Mouse (Mus musculus) embryo, embryonic 11.5 days (tissue): ENCODE results near the gene Exosc3.
"Not testable (repeated sequence)": the region's sequence is repeated elsewhere in the genome, so short reads cannot be mapped to it uniquely, and the experiment has no call there.

ENCODE experiments used
- DNase-seq: peaks from one replicate; pipeline ENCODE4 v3.0.0-alpha.2; 2012; ENCODE audit warnings: low read depth, low spot score

Gene Exosc3

GRCm38 (mm10) chr4:45342286-45343155 lies at the start of gene Exosc3:
Gene Exosc3, minus strand, starts transcription at chr4:45342732.
- DNase-seq: peak; percentile 31

DNA sequence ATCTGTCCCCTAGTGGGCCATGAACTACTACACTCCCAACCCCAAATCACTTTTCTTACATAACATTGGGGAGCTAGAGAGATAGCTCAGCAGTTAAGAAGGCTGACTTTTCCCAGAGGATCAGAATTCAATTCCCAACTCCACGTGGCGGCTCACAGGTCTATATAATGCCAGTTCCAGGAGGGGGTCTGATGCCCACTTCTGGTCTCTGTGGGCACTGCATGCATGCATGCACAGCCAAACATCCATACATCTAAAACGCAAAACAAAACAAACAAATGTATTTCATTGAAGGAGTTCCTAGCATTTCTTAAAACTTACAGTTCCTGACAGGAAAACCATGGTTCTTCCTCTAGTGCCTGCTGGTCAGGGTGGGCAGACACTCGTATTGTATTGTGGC lies 49.6 kb upstream of the Exosc3 start:
- no peak for DNase-seq

DNA sequence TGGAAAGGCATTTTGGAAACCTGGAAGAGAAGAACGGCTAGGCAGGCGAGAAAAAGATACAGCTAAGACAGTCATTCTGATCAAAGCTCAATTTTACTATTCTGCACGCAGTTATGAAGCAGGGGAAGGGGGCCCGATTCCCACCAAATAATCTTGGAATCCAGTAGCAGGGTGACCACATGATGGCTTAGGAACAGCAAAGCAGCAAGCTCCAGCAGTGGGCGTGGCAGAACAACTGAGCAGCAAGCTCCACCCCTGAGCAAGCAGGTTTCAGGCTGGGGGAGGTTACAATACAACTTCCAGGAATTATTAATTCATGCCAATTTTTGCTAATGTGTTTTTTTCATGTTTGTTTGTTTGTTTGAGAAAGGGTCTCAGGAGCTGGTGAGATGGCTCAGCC lies 44.8 kb upstream of the Exosc3 start:
- DNase-seq: not testable (repeated sequence)

DNA sequence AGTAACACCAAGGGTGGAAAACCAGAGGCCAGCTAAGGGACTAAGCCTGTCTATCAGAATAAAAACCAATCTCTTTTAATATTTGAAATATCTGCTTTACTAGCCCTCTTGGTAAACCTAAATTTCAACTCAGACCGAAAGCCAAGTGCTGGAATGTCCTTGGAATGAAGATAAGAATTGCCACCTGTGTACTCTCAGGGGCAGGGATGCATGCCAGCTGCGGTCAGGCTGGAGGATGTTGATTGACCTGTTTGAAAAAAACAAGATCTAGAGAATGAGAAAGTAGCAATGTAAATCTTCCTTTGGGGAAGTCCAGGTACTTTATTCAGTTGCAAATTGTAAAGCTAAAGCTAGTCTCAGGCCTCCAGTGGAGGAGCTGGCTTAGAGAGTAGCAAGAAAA lies 39.6 kb upstream of the Exosc3 start:
- not testable (repeated sequence) for DNase-seq

DNA sequence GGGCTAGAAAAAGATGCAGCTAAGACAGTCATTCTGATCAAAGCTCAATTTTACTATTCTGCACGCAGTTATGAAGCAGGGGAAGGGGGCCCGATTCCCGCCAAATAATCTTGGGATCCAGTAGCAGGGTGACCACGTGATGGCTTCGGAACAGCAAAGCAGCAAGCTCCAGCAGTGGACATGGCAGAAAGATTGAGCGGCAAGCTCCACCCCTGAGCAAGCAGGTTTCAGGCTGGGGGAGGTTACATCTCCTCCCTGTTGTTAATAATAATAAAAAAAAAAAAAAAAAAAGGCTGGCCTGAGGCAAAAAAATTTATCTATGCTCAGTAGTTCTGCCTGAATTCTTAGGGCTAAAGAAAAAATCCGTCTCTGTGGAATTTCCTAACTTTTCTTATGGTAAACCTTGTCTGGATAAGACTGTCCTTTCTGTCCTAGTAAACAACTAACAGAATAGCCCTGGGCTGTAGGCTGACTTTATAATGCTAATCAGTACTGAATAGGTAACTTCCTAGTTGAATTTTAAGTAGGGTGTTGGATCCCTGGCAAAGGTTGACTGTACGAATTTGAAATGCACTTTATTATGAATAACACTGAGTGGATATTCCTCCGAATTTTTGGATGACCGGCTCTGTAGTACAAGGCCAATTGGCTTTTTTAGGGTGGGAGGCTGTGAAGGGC lies 38.5 kb upstream of the Exosc3 start:
- not testable (repeated sequence) for DNase-seq

GRCm38 (mm10) chr4:45376573-45376972 lies 34.0 kb upstream of the Exosc3 start:
- no peak for DNase-seq

- no peak for DNase-seq
Observed at GRCm38 (mm10) chr4:45374879-45375278, 32.3 kb upstream of the Exosc3 start.

GRCm38 (mm10) chr4:45371261-45371660 lies 28.7 kb upstream of the Exosc3 start:
- DNase-seq: no peak

DNA sequence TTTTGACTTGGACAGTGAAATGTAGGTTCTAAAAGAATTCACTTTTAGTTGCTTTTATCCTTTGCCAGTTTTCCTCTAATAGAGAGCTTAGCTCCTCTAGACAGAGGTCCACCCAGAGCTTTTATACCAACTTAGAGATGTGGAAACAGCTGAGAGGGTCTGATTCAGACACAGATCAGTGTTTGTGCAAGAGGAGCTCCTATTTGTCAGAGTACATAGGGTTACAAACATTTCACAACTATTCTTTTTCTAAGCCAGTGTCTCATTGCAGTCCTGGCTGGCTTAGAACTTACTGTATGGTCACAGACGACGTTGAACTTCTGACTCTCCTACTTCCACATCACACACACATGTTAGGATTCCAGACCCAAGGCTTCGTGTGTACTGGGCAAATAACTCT lies 14.1 kb upstream of the Exosc3 start:
- DNase-seq: no peak

- DNase-seq: peak; percentile 86
Observed at GRCm38 (mm10) chr4:45341669-45342249, 773 bp downstream of the Exosc3 start, which contains the start of gene Dcaf10. Gene Dcaf10, plus strand, starts transcription at chr4:45342101.

DNA sequence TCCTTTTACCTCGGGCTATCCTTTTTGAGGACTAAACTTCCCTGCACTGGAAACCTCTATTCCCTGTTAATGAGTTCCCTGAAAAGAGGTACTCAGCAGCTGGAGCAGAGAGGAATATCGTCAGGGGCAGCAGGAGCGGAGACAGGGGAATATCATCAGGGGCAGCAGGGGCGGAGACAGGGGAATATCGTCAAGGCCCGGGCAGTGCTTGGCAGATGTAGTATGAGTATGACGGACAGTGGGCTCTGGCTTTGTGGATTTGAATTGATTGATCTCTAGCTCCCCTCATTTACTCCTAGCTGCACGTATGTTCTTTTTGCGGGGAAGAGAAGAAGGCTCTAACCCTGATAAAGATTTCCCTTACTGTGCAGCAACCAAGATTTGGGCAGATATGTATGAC lies 1.3 kb downstream of the Exosc3 start:
- DNase-seq: no peak

DNA sequence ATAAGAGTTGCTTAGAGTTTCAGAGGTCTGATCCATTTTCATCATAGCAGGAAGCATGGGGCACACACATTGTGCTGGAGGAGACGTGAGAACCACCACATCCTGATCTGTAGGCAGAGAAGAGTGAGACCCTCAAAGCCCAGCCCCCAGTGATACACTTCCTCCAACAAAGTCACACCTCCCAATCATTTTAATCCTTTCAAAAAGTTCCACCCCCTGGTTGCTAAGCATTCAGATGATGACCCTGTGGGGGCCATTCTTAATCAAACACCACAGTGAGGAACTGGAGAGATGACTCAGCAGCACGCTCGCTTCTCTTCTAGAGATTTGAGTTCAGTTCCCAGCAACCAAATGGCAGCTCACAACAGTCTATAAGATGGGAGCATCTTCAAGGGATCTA lies 10.1 kb downstream of the Exosc3 start:
- no peak for DNase-seq

DNA sequence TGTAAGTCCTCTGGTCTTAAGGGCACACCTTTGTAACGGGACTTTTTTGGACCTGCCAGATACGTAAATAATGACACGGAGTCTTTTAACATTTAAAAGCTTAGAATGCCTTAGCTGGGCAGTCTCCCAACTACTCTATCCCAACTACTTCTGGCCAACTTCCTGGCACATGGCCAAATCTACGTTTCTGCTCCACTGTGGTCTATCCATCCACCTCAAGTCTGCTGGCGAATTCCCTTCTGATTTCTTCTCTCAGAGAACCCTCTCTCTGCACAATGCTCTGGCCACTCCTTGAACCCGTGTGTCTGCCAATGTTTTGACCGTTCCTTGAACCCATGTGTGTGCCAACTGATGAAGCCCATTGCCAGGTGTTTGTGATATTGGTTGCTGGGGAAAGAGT lies 11.4 kb downstream of the Exosc3 start:
- no peak for DNase-seq

DNA sequence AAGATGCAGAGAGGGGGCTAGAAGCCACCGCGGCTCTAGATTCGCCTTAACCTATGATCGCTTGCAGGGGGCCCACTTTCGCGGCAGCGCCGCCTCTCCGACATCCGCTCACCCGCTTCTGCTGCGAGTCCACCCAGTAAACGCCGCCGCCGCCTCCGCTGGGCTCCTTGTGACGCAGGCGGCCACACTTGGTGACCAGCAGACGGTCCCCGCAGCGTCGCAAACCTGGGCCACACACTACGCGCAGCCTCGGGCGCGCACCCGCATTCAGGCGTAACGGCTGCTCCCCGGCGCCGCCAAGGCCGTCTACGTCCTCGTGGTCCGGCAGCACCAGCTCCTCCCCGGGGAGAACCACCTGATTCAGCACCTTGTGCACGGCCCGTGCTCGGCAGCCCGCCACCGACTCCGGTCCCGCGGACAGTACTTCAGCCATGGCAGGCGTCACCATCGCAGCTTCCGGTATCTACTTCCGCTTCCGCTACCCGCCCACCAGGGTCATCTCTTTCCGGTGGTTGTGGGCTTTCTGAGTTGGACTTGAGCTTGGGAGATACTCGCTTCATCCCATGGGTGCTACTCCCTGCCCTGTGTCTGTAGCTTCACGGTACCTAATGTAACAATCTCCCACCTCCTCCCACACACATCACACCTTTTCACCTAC lies 22.2 kb downstream of the Exosc3 start:
- DNase-seq: peak; percentile 61

- DNase-seq: no peak
Observed at GRCm38 (mm10) chr4:45311056-45311455, 31.5 kb downstream of the Exosc3 start.

GRCm38 (mm10) chr4:45308606-45309005 lies 33.9 kb downstream of the Exosc3 start:
- no peak for DNase-seq

DNA sequence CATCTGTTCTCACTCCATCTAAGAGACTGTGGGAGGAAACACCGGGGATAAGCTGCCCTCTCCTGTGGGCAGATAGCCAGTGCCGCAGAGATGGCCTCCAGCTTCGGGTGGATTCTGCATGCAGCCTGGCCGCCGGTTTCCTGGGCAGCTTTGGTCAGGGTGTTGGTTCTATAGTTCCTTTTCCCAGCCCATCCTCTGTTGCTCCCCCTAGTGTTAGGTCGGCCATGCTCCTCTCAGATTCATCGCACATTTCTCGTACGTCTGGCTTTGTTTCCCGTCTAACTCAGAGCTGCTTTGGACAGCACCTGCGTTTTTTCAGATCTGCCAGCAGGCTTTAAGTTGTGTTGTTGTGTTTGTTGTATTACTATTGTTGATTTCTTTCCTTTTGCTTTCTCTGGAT lies 34.5 kb downstream of the Exosc3 start:
- DNase-seq: no peak

DNA sequence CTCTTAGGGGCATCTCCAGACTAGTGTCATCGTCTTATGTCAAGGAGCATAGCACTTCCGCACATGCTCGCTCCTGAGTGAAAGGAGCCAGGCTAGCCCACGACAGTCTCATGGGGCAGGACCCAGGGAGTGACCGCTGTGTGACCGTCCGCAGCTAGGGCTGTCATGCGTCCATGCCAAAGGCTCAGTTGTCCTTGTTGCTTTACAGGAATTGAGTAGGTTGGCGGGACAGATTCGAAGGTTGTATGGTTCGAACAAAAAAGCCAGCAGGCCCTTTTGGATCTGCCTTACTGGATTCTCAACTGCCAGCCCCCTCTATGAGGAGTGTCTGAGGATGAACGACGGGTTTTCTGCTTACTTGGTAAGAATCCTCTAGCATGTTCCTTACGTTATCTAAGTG lies 37.0 kb downstream of the Exosc3 start:
- no peak for DNase-seq

GRCm38 (mm10) chr4:45296662-45297564 lies 45.6 kb downstream of the Exosc3 start, which contains the start of gene Trmt10b:
Gene Trmt10b, plus strand, starts transcription at chr4:45297127.
- peak; percentile 60 for DNase-seq

DNA sequence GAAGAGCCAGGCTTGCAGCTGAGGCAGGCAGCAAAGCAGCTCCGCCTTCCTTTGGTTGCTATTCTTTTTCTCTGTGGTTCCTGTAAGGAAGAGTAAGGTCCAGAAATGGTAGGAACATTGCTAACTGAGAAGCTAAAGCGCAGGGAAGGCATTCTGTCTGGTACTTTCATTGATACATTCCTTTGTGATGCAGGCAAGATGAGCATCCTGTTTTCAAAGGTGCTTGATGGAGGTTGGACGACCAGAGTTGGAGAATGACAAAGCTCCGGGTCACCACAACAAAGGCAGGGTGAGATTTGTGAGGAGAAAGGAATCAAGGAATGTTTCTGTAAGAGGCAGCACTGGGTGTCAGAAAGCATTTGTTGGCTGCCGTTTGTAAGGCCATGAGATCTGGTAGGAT lies 54.6 kb downstream of the Exosc3 start:
- DNase-seq: no peak

- DNase-seq: no peak
Observed at GRCm38 (mm10) chr4:45286318-45286717, 56.2 kb downstream of the Exosc3 start.
